Mouse (Mus musculus): Measurements from ENCODE around the gene Mill2. TPM values are rescaled to one million over a fixed set of nuclear protein-coding genes. Genes with fewer than 3 reads are reported as not detected.

Gene Mill2
- total and polyA plus RNA-seq, 3 experiments: not detected

Other genes with a start within 250 kb of the Mill2 start
- gene Psg23, start 223.5 kb upstream of the Mill2 start, total RNA-seq (2012; rRNA removed): not detected in 2 replicates
- not detected in 2 replicates for gene Psg23, start 223.5 kb upstream of the Mill2 start, total RNA-seq (2014; rRNA removed)
- not detected in 2 replicates for gene Psg23, start 223.5 kb upstream of the Mill2 start, polyA plus RNA-seq (2012; ENCODE audit: insufficient read length, low read depth)
- gene Psg21, start 183.2 kb upstream of the Mill2 start, total RNA-seq (2012; rRNA removed): not detected in 2 replicates
- not detected in 2 replicates for gene Psg21, start 183.2 kb upstream of the Mill2 start, total RNA-seq (2014; rRNA removed)
- gene Psg21, start 183.2 kb upstream of the Mill2 start, polyA plus RNA-seq (2012; ENCODE audit: insufficient read length, low read depth): not detected in 2 replicates
- gene Psg20, start 153.8 kb upstream of the Mill2 start, total RNA-seq (2012; rRNA removed): not detected in 2 replicates
- not detected in 2 replicates for gene Psg20, start 153.8 kb upstream of the Mill2 start, total RNA-seq (2014; rRNA removed)
- gene Psg20, start 153.8 kb upstream of the Mill2 start, polyA plus RNA-seq (2012; ENCODE audit: insufficient read length, low read depth): not detected in 2 replicates
- not detected in 2 replicates for gene Psg22, start 121.9 kb upstream of the Mill2 start, total RNA-seq (2012; rRNA removed)
- not detected in 2 replicates for gene Psg22, start 121.9 kb upstream of the Mill2 start, total RNA-seq (2014; rRNA removed)
- gene Psg22, start 121.9 kb upstream of the Mill2 start, polyA plus RNA-seq (2012; ENCODE audit: insufficient read length, low read depth): not detected in 2 replicates
- gene Psg19, start 41.4 kb upstream of the Mill2 start, total RNA-seq (2012; rRNA removed): not detected in 2 replicates
- not detected in 2 replicates for gene Psg19, start 41.4 kb upstream of the Mill2 start, total RNA-seq (2014; rRNA removed)
- gene Psg19, start 41.4 kb upstream of the Mill2 start, polyA plus RNA-seq (2012; ENCODE audit: insufficient read length, low read depth): not detected in 2 replicates
- not detected in 2 replicates for gene Psg17, start 18.4 kb upstream of the Mill2 start, total RNA-seq (2012; rRNA removed)
- gene Psg17, start 18.4 kb upstream of the Mill2 start, total RNA-seq (2014; rRNA removed): not detected in 2 replicates
- gene Psg17, start 18.4 kb upstream of the Mill2 start, polyA plus RNA-seq (2012; ENCODE audit: insufficient read length, low read depth): not detected in 2 replicates
- gene Pglyrp1, start 31.4 kb downstream of the Mill2 start, total RNA-seq (2012; rRNA removed): 0.25 and 0.51 TPM in 2 replicates
- gene Pglyrp1, start 31.4 kb downstream of the Mill2 start, total RNA-seq (2014; rRNA removed): 0.45 TPM in 1 of 2 replicates, not detected in the other
- 3.8 and 4.7 TPM in 2 replicates for gene Pglyrp1, start 31.4 kb downstream of the Mill2 start, polyA plus RNA-seq (2012; ENCODE audit: insufficient read length, low read depth)
- 16.3 and 17.4 TPM in 2 replicates for gene Ccdc61, start 70.4 kb downstream of the Mill2 start, total RNA-seq (2012; rRNA removed)
- gene Ccdc61, start 70.4 kb downstream of the Mill2 start, total RNA-seq (2014; rRNA removed): 11.7 and 11.9 TPM in 2 replicates
- 13.2 and 27.3 TPM in 2 replicates for gene Ccdc61, start 70.4 kb downstream of the Mill2 start, polyA plus RNA-seq (2012; ENCODE audit: insufficient read length, low read depth)
- gene Nova2, start 85.9 kb downstream of the Mill2 start, total RNA-seq (2012; rRNA removed): 0.04 TPM in 2 replicates
- not detected in 2 replicates for gene Nova2, start 85.9 kb downstream of the Mill2 start, total RNA-seq (2014; rRNA removed)
- gene Nova2, start 85.9 kb downstream of the Mill2 start, polyA plus RNA-seq (2012; ENCODE audit: insufficient read length, low read depth): not detected in 2 replicates
- gene Nanos2, start 147.4 kb downstream of the Mill2 start, total RNA-seq (2012; rRNA removed): not detected in 2 replicates
- not detected in 2 replicates for gene Nanos2, start 147.4 kb downstream of the Mill2 start, total RNA-seq (2014; rRNA removed)
- gene Nanos2, start 147.4 kb downstream of the Mill2 start, polyA plus RNA-seq (2012; ENCODE audit: insufficient read length, low read depth): not detected in 2 replicates
- gene Mypop, start 151.3 kb downstream of the Mill2 start, total RNA-seq (2012; rRNA removed): 2.5 and 2.8 TPM in 2 replicates
- 1.2 and 1.3 TPM in 2 replicates for gene Mypop, start 151.3 kb downstream of the Mill2 start, total RNA-seq (2014; rRNA removed)
- 4.1 and 4.7 TPM in 2 replicates for gene Mypop, start 151.3 kb downstream of the Mill2 start, polyA plus RNA-seq (2012; ENCODE audit: insufficient read length, low read depth)
- gene Irf2bp1, start 164.1 kb downstream of the Mill2 start, total RNA-seq (2012; rRNA removed): 11.8 and 12.8 TPM in 2 replicates
- gene Irf2bp1, start 164.1 kb downstream of the Mill2 start, total RNA-seq (2014; rRNA removed): 3.7 and 4.9 TPM in 2 replicates
- 6.6 and 7.1 TPM in 2 replicates for gene Irf2bp1, start 164.1 kb downstream of the Mill2 start, polyA plus RNA-seq (2012; ENCODE audit: insufficient read length, low read depth)
- 0.08 TPM in 1 of 2 replicates, not detected in the other for gene Foxa3, start 183.6 kb downstream of the Mill2 start, total RNA-seq (2012; rRNA removed)
- not detected in 2 replicates for gene Foxa3, start 183.6 kb downstream of the Mill2 start, total RNA-seq (2014; rRNA removed)
- gene Foxa3, start 183.6 kb downstream of the Mill2 start, polyA plus RNA-seq (2012; ENCODE audit: insufficient read length, low read depth): not detected in 2 replicates
- gene Sympk, start 184.4 kb downstream of the Mill2 start, total RNA-seq (2012; rRNA removed): 129 and 141 TPM in 2 replicates
- 42.0 and 43.7 TPM in 2 replicates for gene Sympk, start 184.4 kb downstream of the Mill2 start, total RNA-seq (2014; rRNA removed)
- gene Sympk, start 184.4 kb downstream of the Mill2 start, polyA plus RNA-seq (2012; ENCODE audit: insufficient read length, low read depth): 97.4 and 111 TPM in 2 replicates
- gene Rsph6a, start 214.7 kb downstream of the Mill2 start, total RNA-seq (2012; rRNA removed): 0.17 and 0.25 TPM in 2 replicates
- not detected in 2 replicates for gene Rsph6a, start 214.7 kb downstream of the Mill2 start, total RNA-seq (2014; rRNA removed)
- gene Rsph6a, start 214.7 kb downstream of the Mill2 start, polyA plus RNA-seq (2012; ENCODE audit: insufficient read length, low read depth): not detected in 2 replicates
- gene Dmwd, start 236.3 kb downstream of the Mill2 start, total RNA-seq (2012; rRNA removed): not detected in 2 replicates
- gene Dmwd, start 236.3 kb downstream of the Mill2 start, total RNA-seq (2014; rRNA removed): not detected in 2 replicates
- not detected in 2 replicates for gene Dmwd, start 236.3 kb downstream of the Mill2 start, polyA plus RNA-seq (2012; ENCODE audit: insufficient read length, low read depth)
- 0.17 and 0.30 TPM in 2 replicates for gene Dmpk, start 243.9 kb downstream of the Mill2 start, total RNA-seq (2012; rRNA removed)
- gene Dmpk, start 243.9 kb downstream of the Mill2 start, total RNA-seq (2014; rRNA removed): 0.36 TPM in 1 of 2 replicates, not detected in the other
- 0.27 and 0.56 TPM in 2 replicates for gene Dmpk, start 243.9 kb downstream of the Mill2 start, polyA plus RNA-seq (2012; ENCODE audit: insufficient read length, low read depth)

Measured in CH12.LX (cell line).